Mouse (Mus musculus): ENCODE measurements around the gene Pde4d. TPM values are rescaled to one million over a fixed set of nuclear protein-coding genes. Genes with fewer than 3 reads are reported as not detected.
A peak's percentile ranks its signal among the peaks of the same experiment; 100 is the strongest.

The Pde4d gene
- polyA plus RNA-seq, 1 experiment from 2014 or later: 18.6 TPM

DNA sequence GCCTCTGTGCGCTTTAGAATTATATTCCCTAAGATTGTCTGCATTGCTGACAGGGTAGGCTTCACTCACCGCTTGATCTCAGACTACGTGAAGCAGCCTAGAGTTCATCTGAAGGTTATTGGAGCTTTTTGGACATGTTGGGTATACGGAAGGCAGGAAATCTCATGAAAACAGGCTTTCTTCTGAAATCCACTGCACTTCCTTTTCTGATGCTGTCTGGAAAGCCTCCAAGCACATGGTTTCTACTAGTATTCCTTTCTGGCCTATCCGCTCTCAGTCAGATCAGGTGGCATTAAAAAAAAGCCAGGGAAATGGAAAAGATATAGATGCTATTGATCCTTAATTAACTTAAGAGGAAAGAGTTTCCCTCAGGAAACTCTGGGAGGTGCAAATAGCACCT lies 812.8 kb downstream of the Pde4d start:
- Histone ChIP-seq H3K4me2 (ENCODE audit: low read length) (peak overlapping the region; percentile 57), H3K4me1 (replicated peaks; ENCODE audit: control insufficient read depth, insufficient read depth, low read length) (peaks cover 6% of the 10 kb centered on the region; the same call in 1 of the 2 replicates), H3K9ac (ENCODE audit: low read length) (no peak overlapping the region), H3K4me3 (ENCODE audit: low read depth, low read length) (peak overlapping the region; percentile 41; the same call in 1 of the 2 replicates), H3K27me3 (replicated peaks; ENCODE audit: control insufficient read depth, insufficient read depth, low read length) (no peaks in the 10 kb centered on the region), H3K36me3 (ENCODE audit: control insufficient read depth, insufficient read depth, low read length) (no peaks in the 10 kb centered on the region), H3K9me3 (ENCODE audit: control insufficient read depth, low read length) (no peaks in the 10 kb centered on the region), H3K27ac (ENCODE audit: low read depth) (peak overlapping the region; percentile 39)
- DNase-seq (ENCODE audit: low spot score) (no peak), ATAC-seq (replicated peaks; ENCODE audit: low FRiP score, low TSS enrichment, low read depth) (no peak)
- WGBS: 49% methylated on average over 5 of the region's 5 CpGs

DNA sequence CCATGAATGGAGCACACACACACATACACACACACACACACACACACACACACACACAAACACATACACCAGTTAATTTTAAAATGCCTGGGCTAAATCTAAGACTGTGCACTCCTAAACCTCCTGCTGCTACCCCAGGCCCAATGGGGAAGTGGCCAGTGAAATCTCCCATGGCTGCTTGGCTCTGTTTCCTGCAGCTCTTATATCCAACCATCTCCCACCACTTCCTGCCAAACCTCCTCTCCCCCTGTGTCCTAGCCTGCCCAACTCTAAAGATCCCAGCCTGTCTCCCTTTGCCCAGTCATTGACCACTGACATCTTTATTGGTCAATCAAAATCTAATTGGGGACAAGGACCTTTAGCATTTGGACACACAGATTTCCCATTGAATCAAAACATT lies 814.1 kb downstream of the Pde4d start:
- Histone ChIP-seq H3K4me3 (ENCODE audit: low read depth, low read length) (no peak overlapping the region), H3K27me3 (replicated peaks; ENCODE audit: control insufficient read depth, insufficient read depth, low read length) (no peaks in the 10 kb centered on the region), H3K9me3 (ENCODE audit: control insufficient read depth, low read length) (no peaks in the 10 kb centered on the region), H3K27ac (ENCODE audit: low read depth) (no peak overlapping the region), H3K4me1 (replicated peaks; ENCODE audit: control insufficient read depth, insufficient read depth, low read length) (peaks cover 6% of the 10 kb centered on the region; the same call in 1 of the 2 replicates), H3K36me3 (ENCODE audit: control insufficient read depth, insufficient read depth, low read length) (no peaks in the 10 kb centered on the region), H3K4me2 (ENCODE audit: low read length) (no peak overlapping the region), H3K9ac (ENCODE audit: low read length) (no peak overlapping the region)
- DNase-seq (ENCODE audit: low spot score): no peak
- ATAC-seq (replicated peaks; ENCODE audit: low FRiP score, low TSS enrichment, low read depth): no peak

DNA sequence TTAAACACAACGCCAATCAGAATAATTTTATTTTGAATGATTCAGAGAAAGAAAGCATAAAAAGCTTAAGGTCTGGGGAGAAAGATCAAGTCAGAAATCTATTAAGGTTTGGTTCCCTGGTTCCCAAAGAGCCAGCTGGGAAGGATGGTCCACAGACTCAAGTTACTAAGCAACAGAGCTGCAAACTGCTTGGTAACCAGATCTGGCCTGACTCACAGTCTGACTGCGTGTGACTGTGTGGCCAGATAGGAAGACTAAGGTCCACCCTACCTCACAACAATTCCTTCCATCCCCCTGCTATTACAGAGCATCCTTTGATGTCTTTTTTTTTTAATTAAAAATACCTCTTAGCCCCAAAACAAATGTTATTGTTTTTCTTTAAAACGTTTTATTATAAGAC lies 818.5 kb downstream of the Pde4d start:
- no peak overlapping the region for H3K4me2 ChIP-seq (ENCODE audit: low read length)
- H3K9ac ChIP-seq (ENCODE audit: low read length): no peak overlapping the region
- no peak overlapping the region for H3K4me3 ChIP-seq (ENCODE audit: low read depth, low read length)
- 60% methylated on average over 3 of the region's 3 CpGs for WGBS
- no peak for DNase-seq (ENCODE audit: low spot score)
- H3K27ac ChIP-seq (ENCODE audit: low read depth): no peak overlapping the region
- no peaks in the 10 kb centered on the region; the same call in 1 of the 2 replicates for H3K4me1 ChIP-seq (replicated peaks; ENCODE audit: control insufficient read depth, insufficient read depth, low read length)
- H3K27me3 ChIP-seq (replicated peaks; ENCODE audit: control insufficient read depth, insufficient read depth, low read length): no peaks in the 10 kb centered on the region
- H3K36me3 ChIP-seq (ENCODE audit: control insufficient read depth, insufficient read depth, low read length): no peaks in the 10 kb centered on the region
- H3K9me3 ChIP-seq (ENCODE audit: control insufficient read depth, low read length): no peaks in the 10 kb centered on the region
- ATAC-seq (replicated peaks; ENCODE audit: low FRiP score, low TSS enrichment, low read depth): no peak

DNA sequence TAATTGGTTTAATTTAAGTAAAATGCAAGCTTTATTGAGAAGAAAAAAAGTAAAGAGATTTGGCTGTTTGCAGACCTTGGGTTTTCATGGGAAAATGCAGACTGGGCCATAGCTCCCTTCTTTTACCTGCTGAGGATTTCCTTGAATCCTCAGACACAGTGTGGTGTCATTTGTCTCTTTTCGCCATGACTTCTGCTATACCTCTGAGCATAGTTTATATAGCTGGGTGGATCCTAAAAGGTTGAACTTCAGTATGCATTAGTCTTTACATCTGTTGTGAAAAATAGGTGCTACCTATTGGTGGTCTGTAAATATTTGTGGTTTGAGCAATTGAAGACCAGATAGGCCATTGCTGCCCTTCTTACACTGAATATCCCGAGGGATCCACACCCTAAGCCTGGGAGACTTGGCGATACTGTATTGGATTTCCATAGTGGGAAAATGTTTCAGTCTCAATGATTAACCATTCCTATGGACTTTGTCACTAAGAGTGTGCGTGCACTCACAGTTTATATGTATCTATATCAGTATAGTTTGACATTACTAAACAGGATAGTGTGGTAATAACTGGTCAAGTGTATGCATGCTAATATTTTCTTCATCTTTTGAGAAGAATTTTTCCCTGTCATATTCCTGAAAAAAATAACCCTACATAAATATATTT lies 819.0 kb downstream of the Pde4d start:
- ATAC-seq (replicated peaks; ENCODE audit: low FRiP score, low TSS enrichment, low read depth): no peak
- Histone ChIP-seq H3K4me2 (ENCODE audit: low read length) (no peak overlapping the region), H3K4me3 (ENCODE audit: low read depth, low read length) (no peak overlapping the region), H3K27ac (ENCODE audit: low read depth) (no peak overlapping the region), H3K9ac (ENCODE audit: low read length) (no peak overlapping the region), H3K9me3 (ENCODE audit: control insufficient read depth, low read length) (no peaks in the 10 kb centered on the region), H3K4me1 (replicated peaks; ENCODE audit: control insufficient read depth, insufficient read depth, low read length) (no peaks in the 10 kb centered on the region; the same call in 1 of the 2 replicates), H3K27me3 (replicated peaks; ENCODE audit: control insufficient read depth, insufficient read depth, low read length) (no peaks in the 10 kb centered on the region), H3K36me3 (ENCODE audit: control insufficient read depth, insufficient read depth, low read length) (no peaks in the 10 kb centered on the region)
- no peak for DNase-seq (ENCODE audit: low spot score)
- WGBS: 86% methylated on average over 4 of the region's 4 CpGs

DNA sequence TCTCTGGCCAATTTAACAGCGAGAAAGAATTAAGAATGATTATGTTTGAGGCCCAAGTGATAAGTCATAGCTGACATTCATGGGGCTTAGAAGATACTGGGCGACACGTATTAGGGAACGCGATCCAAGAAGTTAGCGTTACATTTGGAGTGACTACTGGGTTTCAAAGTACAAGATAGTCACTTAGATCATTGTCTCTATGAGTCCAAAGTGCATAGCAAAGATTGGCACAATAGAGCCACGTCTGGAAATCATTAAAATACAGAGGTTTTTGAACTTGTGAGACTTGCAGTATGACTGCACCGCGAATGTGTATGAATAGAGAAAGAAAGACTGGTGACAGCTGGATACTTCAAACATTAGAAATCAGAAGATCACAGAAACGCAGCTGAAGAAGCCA lies 825.1 kb downstream of the Pde4d start:
- H3K4me2 ChIP-seq (ENCODE audit: low read length): no peak overlapping the region
- H3K9me3 ChIP-seq (ENCODE audit: control insufficient read depth, low read length): peaks cover 7% of the 10 kb centered on the region; the same call in 1 of the 2 replicates
- DNase-seq (ENCODE audit: low spot score): no peak
- H3K4me3 ChIP-seq (ENCODE audit: low read depth, low read length): no peak overlapping the region
- no peaks in the 10 kb centered on the region for H3K36me3 ChIP-seq (ENCODE audit: control insufficient read depth, insufficient read depth, low read length)
- H3K9ac ChIP-seq (ENCODE audit: low read length): no peak overlapping the region
- no peak for ATAC-seq (replicated peaks; ENCODE audit: low FRiP score, low TSS enrichment, low read depth)
- no peak overlapping the region for H3K27ac ChIP-seq (ENCODE audit: low read depth)
- H3K4me1 ChIP-seq (replicated peaks; ENCODE audit: control insufficient read depth, insufficient read depth, low read length): peaks cover 5% of the 10 kb centered on the region
- WGBS: 91% methylated on average over 10 of the region's 10 CpGs
- no peaks in the 10 kb centered on the region for H3K27me3 ChIP-seq (replicated peaks; ENCODE audit: control insufficient read depth, insufficient read depth, low read length)

DNA sequence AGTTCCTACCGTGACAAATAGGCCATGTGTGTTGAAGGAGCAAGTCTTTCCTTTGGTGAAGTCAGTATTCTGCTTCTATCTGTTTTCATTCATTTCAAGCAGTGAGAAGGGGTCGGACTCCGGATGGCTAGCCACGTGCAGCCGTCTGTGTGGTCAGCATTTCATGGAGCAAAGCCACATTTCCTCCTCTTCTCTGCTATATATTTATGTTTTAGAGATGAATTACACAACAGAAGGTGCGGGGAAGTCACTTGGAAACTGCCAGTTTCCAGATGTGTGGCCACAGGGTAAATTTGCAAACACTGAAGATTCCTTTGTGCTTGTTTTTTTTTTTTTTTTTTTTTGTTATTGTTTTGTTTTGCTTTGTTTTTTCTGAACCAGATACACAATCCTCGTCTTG lies 828.0 kb downstream of the Pde4d start:
- ATAC-seq (replicated peaks; ENCODE audit: low FRiP score, low TSS enrichment, low read depth): no peak
- H3K27ac ChIP-seq (ENCODE audit: low read depth): no peak overlapping the region
- DNase-seq (ENCODE audit: low spot score): no peak
- no peak overlapping the region for H3K4me3 ChIP-seq (ENCODE audit: low read depth, low read length)
- 34% methylated on average over 7 of the region's 7 CpGs for WGBS
- H3K4me2 ChIP-seq (ENCODE audit: low read length): no peak overlapping the region
- H3K27me3 ChIP-seq (replicated peaks; ENCODE audit: control insufficient read depth, insufficient read depth, low read length): no peaks in the 10 kb centered on the region
- peaks cover 5% of the 10 kb centered on the region for H3K4me1 ChIP-seq (replicated peaks; ENCODE audit: control insufficient read depth, insufficient read depth, low read length)
- peaks cover 7% of the 10 kb centered on the region; the same call in 1 of the 2 replicates for H3K9me3 ChIP-seq (ENCODE audit: control insufficient read depth, low read length)
- no peak overlapping the region for H3K9ac ChIP-seq (ENCODE audit: low read length)
- no peaks in the 10 kb centered on the region for H3K36me3 ChIP-seq (ENCODE audit: control insufficient read depth, insufficient read depth, low read length)

DNA sequence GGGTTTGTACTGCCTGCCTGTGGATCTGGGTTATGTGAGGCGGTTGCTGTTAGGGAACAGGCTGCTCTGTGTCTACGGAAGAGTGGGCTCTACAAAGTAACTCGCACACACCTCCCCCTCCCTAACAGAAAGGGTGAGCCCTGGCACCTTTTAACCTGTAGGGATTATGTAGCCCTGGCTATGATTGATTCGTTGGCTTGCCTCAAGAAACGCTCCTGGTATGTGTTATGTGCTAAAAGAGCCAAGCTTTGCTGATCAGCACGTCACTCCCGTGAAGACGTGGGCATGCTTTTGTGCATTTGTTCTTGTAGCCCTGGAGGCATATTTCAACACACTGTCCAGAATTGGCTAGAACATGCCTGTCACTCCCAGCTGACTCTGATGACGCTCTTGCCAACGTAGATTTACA lies 828.8 kb downstream of the Pde4d start:
- ATAC-seq (replicated peaks; ENCODE audit: low FRiP score, low TSS enrichment, low read depth): no peak
- 36% methylated on average over 10 of the region's 10 CpGs for WGBS

DNA sequence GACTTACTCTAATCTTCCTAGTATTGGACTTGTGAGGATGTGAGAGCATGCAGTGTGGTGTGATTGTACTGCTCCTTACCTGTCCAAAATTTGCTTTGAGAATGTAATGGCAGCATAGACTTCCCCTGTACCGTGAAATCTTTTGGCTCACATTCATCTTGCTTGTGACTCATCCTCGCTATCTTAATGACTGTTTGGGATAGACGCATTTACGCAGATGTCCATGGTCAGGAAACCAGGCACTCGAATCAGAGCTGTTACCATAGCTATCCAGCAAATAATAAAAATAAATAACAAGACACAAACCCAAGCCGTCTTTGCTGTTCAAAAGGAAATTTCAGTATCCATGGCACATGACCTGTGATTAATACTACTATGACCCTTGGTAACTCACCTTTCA lies 829.5 kb downstream of the Pde4d start:
- Histone ChIP-seq H3K9ac (ENCODE audit: low read length) (no peak overlapping the region), H3K4me2 (ENCODE audit: low read length) (no peak overlapping the region), H3K36me3 (ENCODE audit: control insufficient read depth, insufficient read depth, low read length) (no peaks in the 10 kb centered on the region), H3K4me3 (ENCODE audit: low read depth, low read length) (no peak overlapping the region), H3K4me1 (replicated peaks; ENCODE audit: control insufficient read depth, insufficient read depth, low read length) (peaks cover 5% of the 10 kb centered on the region), H3K9me3 (ENCODE audit: control insufficient read depth, low read length) (peaks cover 7% of the 10 kb centered on the region; the same call in 1 of the 2 replicates), H3K27ac (ENCODE audit: low read depth) (no peak overlapping the region), H3K27me3 (replicated peaks; ENCODE audit: control insufficient read depth, insufficient read depth, low read length) (no peaks in the 10 kb centered on the region)
- DNase-seq (ENCODE audit: low spot score): no peak
- 51% methylated on average over 6 of the region's 6 CpGs for WGBS
- ATAC-seq (replicated peaks; ENCODE audit: low FRiP score, low TSS enrichment, low read depth): no peak

More for the DNA sequence above, 828.8 kb downstream of the Pde4d start:
- H3K36me3 ChIP-seq (ENCODE audit: control insufficient read depth, insufficient read depth, low read length): no peaks in the 10 kb centered on the region
- peaks cover 5% of the 10 kb centered on the region for H3K4me1 ChIP-seq (replicated peaks; ENCODE audit: control insufficient read depth, insufficient read depth, low read length)
- H3K4me3 ChIP-seq (ENCODE audit: low read depth, low read length): no peak overlapping the region
- peaks cover 7% of the 10 kb centered on the region; the same call in 1 of the 2 replicates for H3K9me3 ChIP-seq (ENCODE audit: control insufficient read depth, low read length)
- no peaks in the 10 kb centered on the region for H3K27me3 ChIP-seq (replicated peaks; ENCODE audit: control insufficient read depth, insufficient read depth, low read length)
- DNase-seq (ENCODE audit: low spot score): no peak
- no peak overlapping the region for H3K4me2 ChIP-seq (ENCODE audit: low read length)
- H3K27ac ChIP-seq (ENCODE audit: low read depth): no peak overlapping the region
- no peak overlapping the region for H3K9ac ChIP-seq (ENCODE audit: low read length)

DNA sequence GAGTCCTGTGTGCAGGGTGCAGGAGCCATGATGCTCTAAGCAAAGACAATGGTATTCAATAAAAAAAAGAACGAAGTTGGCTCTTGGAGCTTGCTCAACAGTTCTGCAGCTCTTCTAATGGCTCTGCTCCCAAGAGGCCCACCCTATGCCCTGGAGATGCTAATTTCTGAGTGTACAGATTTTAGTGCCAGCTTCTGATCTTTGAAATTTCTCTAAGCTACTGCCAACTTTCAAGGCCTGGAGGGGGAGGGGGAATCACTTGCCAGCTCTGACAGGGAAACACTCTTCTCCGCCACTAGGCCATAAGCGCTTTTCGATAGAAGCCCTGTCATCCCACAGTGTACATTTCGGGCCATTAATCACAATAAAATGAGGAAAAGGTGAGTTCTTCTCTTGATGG lies 830.7 kb downstream of the Pde4d start:
- DNase-seq (ENCODE audit: low spot score) (no peak), ATAC-seq (replicated peaks; ENCODE audit: low FRiP score, low TSS enrichment, low read depth) (no peak)
- no peak overlapping the region for H3K27ac ChIP-seq (ENCODE audit: low read depth)
- 92% methylated on average over 5 of the region's 5 CpGs for WGBS
- H3K36me3 ChIP-seq (ENCODE audit: control insufficient read depth, insufficient read depth, low read length): no peaks in the 10 kb centered on the region
- no peak overlapping the region for H3K4me3 ChIP-seq (ENCODE audit: low read depth, low read length)
- no peak overlapping the region for H3K9ac ChIP-seq (ENCODE audit: low read length)
- H3K4me1 ChIP-seq (replicated peaks; ENCODE audit: control insufficient read depth, insufficient read depth, low read length): peaks cover 5% of the 10 kb centered on the region
- peaks cover 4% of the 10 kb centered on the region; the same call in 1 of the 2 replicates for H3K9me3 ChIP-seq (ENCODE audit: control insufficient read depth, low read length)
- no peak overlapping the region for H3K4me2 ChIP-seq (ENCODE audit: low read length)
- no peaks in the 10 kb centered on the region for H3K27me3 ChIP-seq (replicated peaks; ENCODE audit: control insufficient read depth, insufficient read depth, low read length)
